Mouse (Mus musculus): ENCODE results near the gene Tmod1.

The Tmod1 gene

GRCm38 (mm10) chr4:46056163-46056562 is 17.4 kb downstream of the Tmod1 start:
- DNase-seq = no peak

- DNase-seq = peak; percentile 96
Observed at GRCm38 (mm10) chr4:46061259-46061962, 22.7 kb downstream of the Tmod1 start.

GRCm38 (mm10) chr4:46063841-46064240 is 25.1 kb downstream of the Tmod1 start:
- DNase-seq = no peak

GRCm38 (mm10) chr4:46064263-46064662 is 25.5 kb downstream of the Tmod1 start:
- no peak for DNase-seq

GRCm38 (mm10) chr4:46064961-46065360 is 26.2 kb downstream of the Tmod1 start:
- no peak for DNase-seq

GRCm38 (mm10) chr4:46065695-46066340 is 27.1 kb downstream of the Tmod1 start:
- no peak for DNase-seq

- no peak for DNase-seq
Observed at GRCm38 (mm10) chr4:46068060-46068459, 29.3 kb downstream of the Tmod1 start.

GRCm38 (mm10) chr4:46068573-46068972 is 29.8 kb downstream of the Tmod1 start:
- DNase-seq = no peak

- no peak for DNase-seq
Observed at GRCm38 (mm10) chr4:46069851-46070482, 31.2 kb downstream of the Tmod1 start.

- no peak for DNase-seq
Observed at GRCm38 (mm10) chr4:46072631-46073030, 33.9 kb downstream of the Tmod1 start.

GRCm38 (mm10) chr4:46073736-46074135 is 35.0 kb downstream of the Tmod1 start:
- no peak for DNase-seq

- DNase-seq = no peak
Observed at GRCm38 (mm10) chr4:46075664-46076063, 36.9 kb downstream of the Tmod1 start.

GRCm38 (mm10) chr4:46076892-46077291 is 38.2 kb downstream of the Tmod1 start:
- DNase-seq = no peak

GRCm38 (mm10) chr4:46080261-46080660 is 41.5 kb downstream of the Tmod1 start:
- no peak for DNase-seq

GRCm38 (mm10) chr4:46082555-46082954 is 43.8 kb downstream of the Tmod1 start:
- no peak for DNase-seq

GRCm38 (mm10) chr4:46084416-46085172 is 45.9 kb downstream of the Tmod1 start:
- DNase-seq = no peak

- no peak for DNase-seq
Observed at GRCm38 (mm10) chr4:46085223-46085811, 46.6 kb downstream of the Tmod1 start.

GRCm38 (mm10) chr4:46086718-46087426 is 48.1 kb downstream of the Tmod1 start:
- peak; percentile 54 for DNase-seq

- no peak for DNase-seq
Observed at GRCm38 (mm10) chr4:46087427-46087771, 48.7 kb downstream of the Tmod1 start.

- DNase-seq = peak; percentile 82
Observed at GRCm38 (mm10) chr4:46087852-46088251, 49.1 kb downstream of the Tmod1 start.

GRCm38 (mm10) chr4:46089524-46090125 is 50.9 kb downstream of the Tmod1 start:
- no peak for DNase-seq
